Mouse (Mus musculus) CH12.LX (cell line): Measurements from ENCODE around the gene Slc2a12.

Experiments used
- POLR2A ChIP-seq: IDR thresholded peaks from 2 replicates; pipeline ENCODE4 v1.6.1; 2011; ENCODE audit warnings: low read depth, mild to moderate bottlenecking, improper control_type of control experiment, low read length
- SMC3 ChIP-seq: IDR thresholded peaks from 2 replicates; pipeline ENCODE4 v1.6.1; 2011; ENCODE audit warnings: low read depth, low read length, improper control_type of control experiment

DNA sequence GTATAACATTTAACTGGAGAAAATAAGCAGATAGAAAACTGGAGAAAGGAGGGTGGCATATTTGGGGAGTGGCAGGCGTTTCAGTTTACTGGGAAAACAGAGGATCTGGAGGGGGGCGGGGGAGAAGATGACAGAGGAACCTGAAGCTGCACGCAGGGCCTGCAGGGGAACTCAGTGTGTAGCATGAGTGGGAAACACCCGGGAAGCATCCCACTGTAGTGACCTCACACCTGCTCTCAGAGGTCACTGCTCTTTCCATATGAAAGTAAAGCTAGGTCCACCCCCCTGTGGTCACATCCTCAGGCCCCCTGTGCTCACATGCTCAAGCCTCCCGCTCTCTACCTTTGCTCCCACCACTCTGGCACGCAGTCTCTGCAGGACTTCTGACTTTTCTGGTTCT lies 9.0 kb downstream of the Slc2a12 start:
- TF ChIP-seq SMC3: no peak
- no peak for TF ChIP-seq POLR2A
